Mouse (Mus musculus) testis, adult 2 months (tissue): Measurements from ENCODE around the gene Tbx2.

Source experiments
- CTCF ChIP-seq: fragments of 200-500 bp; IDR thresholded peaks from 2 replicates; pipeline ENCODE4 v1.5.1; 2012; ENCODE audit warnings: low read depth, mild to moderate bottlenecking, inconsistent platforms, low read length, moderate library complexity; ENCODE audit not compliant: control insufficient read depth, insufficient read depth, insufficient replicate concordance
- POLR2A ChIP-seq: fragments of 200-500 bp; IDR thresholded peaks from 2 replicates; pipeline ENCODE4 v1.6.1; 2012; ENCODE audit warnings: low read depth, mild to moderate bottlenecking, inconsistent platforms, low read length, moderate library complexity; ENCODE audit not compliant: control insufficient read depth

DNA sequence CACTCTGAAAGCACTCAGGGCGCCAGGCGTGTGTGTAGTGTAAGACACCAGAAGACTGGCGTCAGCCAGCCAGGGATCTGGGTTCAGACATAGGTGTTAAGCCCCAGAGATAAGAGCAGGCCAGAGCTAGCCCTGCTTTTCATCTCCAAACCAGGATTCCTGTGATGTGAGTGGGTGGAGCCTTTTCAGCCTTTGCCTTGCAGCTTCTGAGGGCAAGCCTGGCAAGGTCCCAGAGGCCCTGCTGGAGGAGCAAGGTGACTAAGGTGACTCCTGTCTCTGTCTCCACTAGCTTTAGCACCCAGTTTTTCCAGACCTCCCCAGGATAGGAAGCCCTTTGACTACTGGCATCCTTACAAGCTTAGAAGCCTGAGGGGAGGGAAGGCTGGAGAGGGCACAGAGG lies 13.9 kb upstream of the Tbx2 start:
- TF ChIP-seq CTCF (no peak), POLR2A (no peak)
